Mouse (Mus musculus): ENCODE results near the gene Calm3.

GRCm38 (mm10) chr7:16968414-16968813 is 44.5 kb upstream of the Calm3 start:
- TF ChIP-seq POLR2A (IDR thresholded peaks at IDR 0.05; ENCODE audit: borderline replicate concordance, control insufficient read depth, low read depth, low read length) (no peak), CTCF (IDR thresholded peaks at IDR 0.05; ENCODE audit: control insufficient read depth, insufficient read depth, low read length) (no peak)
